Mouse (Mus musculus) intestine, postnatal 0 days (tissue): ENCODE measurements around the gene Adcy5. TPM values are rescaled to one million over a fixed set of nuclear protein-coding genes. Genes with fewer than 3 reads are reported as not detected.

Experiments used
- ATAC-seq: fragments of 200-750 bp; cut with Nextera tagmentation; 2 replicates; pipeline ENCODE4 v1.8.0; 2017; ENCODE audit warnings: mild to moderate bottlenecking, moderate TSS enrichment, moderate library complexity
- H3K27ac ChIP-seq: fragments of 300-500 bp; sonication (generic); 2 replicates; pipeline ENCODE4 v1.5.1; 2014; ENCODE audit warnings: mild to moderate bottlenecking, low read depth, low read length, moderate library complexity
- H3K27me3 ChIP-seq: fragments of 300-500 bp; sonication (generic); replicated peaks from 2 replicates; pipeline ENCODE4 v1.6.1; 2014; ENCODE audit warnings: low read length, mixed read lengths; ENCODE audit not compliant: control insufficient read depth, insufficient read depth
- H3K36me3 ChIP-seq: fragments of 300-500 bp; sonication (generic); 2 replicates; pipeline ENCODE4 v1.6.1; 2014; ENCODE audit warnings: mild to moderate bottlenecking, moderate library complexity; ENCODE audit not compliant: control insufficient read depth, insufficient read depth
- H3K4me1 ChIP-seq: fragments of 300-500 bp; sonication (generic); replicated peaks from 2 replicates; pipeline ENCODE4 v1.6.1; 2014; ENCODE audit warnings: antibody characterized with exemption, low read length, mixed read lengths; ENCODE audit not compliant: control insufficient read depth, insufficient read depth
- H3K4me2 ChIP-seq: fragments of 300-500 bp; sonication (generic); replicated peaks from 2 replicates; pipeline ENCODE4 v1.6.1; 2014; ENCODE audit warnings: low read depth, mild to moderate bottlenecking, moderate library complexity
- H3K4me3 ChIP-seq: fragments of 300-500 bp; sonication (generic); 2 replicates; pipeline ENCODE4 v1.5.1; 2014; ENCODE audit warnings: low read depth, low read length
- H3K9ac ChIP-seq: fragments of 300-500 bp; sonication (generic); 2 replicates; pipeline ENCODE4 v1.6.1; 2014; ENCODE audit warnings: mild to moderate bottlenecking, low read depth, low read length
- H3K9me3 ChIP-seq: fragments of 300-500 bp; sonication (generic); 2 replicates; pipeline ENCODE4 v1.6.1; 2016; ENCODE audit warnings: mixed run types; ENCODE audit not compliant: control insufficient read depth
- CTCF ChIP-seq: sonication (generic); IDR thresholded peaks from 2 replicates; pipeline ENCODE4 v1.5.1; 2016; ENCODE audit warnings: low read depth, mild to moderate bottlenecking, control low read depth, antibody characterized with exemption, moderate library complexity
- WGBS: fragments of 180-500 bp; shearing (Covaris S2); extraction: QIAGEN DNeasy Blood & Tissue Kit; methylation state at CpG from one replicate; pipeline ENCODE4 v1.1.7; 2014; 5-methylcytosine and 5-hydroxymethylcytosine counted together
- polyA plus RNA-seq: library from polyadenylated mRNA; unstranded; fragments of >200 nt; fragmentation: Nextera tagmentation; extraction: Ambion mirVana; gene quantifications from 2 replicates; pipeline ENCODE4 v1.2.1, GENCODE M21; 2015

Adcy5 gene
- polyA plus RNA-seq, 1 experiment from 2014 or later: 1.8 TPM

DNA sequence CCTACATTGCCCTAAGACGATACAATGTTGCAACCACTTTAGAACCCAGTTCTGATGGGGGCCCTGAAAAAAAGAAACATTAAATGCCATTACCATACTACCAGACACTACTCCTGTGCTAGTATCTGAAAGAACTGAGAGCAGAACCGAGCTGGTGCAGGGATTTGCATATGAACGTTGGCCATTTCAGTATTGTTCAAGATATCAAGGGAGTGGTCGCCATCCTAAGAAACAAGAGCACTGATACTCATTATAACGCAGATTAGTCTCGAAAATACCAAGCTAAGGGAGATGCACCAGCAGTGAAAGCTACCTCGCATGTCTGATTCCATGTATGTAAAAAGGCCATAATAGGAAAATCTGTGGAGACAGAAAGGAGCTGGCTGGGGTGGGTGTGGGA, 82.4 kb downstream of the Adcy5 start:
- H3K36me3 ChIP-seq: no peaks in the 10 kb centered on the region
- no peaks in the 10 kb centered on the region for H3K27me3 ChIP-seq
- ATAC-seq: no peak
- H3K9ac ChIP-seq: no peak overlapping the region
- no peak overlapping the region for H3K27ac ChIP-seq
- H3K4me2 ChIP-seq: no peak overlapping the region
- H3K4me1 ChIP-seq: 0 out of 2 replicates have a peak, but pooled peaks cover 2% of the 10 kb centered on the region
- H3K4me3 ChIP-seq: no peak overlapping the region
- TF ChIP-seq CTCF: no peak
- WGBS: 86% methylated on average over 7 of the region's 7 CpGs
- H3K9me3 ChIP-seq: no peaks in the 10 kb centered on the region

DNA sequence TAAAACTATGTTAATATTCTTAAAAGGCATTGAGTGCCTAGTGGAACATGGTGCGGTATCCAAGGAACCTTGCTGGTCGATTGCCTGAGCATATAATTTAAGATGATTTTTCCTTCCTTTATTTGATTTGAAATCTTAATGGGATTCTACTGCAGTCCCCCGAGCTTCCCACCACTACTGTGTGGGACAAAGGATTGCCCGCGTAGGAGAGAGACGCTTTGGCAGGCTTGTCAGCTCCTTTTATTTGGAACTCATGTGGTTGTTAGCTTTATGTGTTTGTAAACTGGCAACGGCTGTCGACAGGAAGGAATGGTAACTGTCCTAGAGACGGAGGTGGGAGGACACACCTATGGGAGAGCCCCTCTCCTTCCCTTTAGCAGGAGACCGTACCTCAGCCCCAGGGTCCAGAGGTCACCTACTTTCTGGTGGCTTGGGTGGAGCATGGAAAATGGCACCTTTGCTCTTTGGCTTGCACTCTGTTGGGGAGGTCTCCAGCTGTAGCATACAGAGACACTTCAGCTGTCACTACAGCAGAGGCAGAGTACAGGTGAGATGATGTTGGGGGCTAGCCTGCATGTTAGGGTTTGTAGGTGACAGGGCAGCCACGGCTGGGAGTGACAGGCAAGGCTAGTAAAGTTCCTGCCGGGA, 84.8 kb downstream of the Adcy5 start:
- no peaks in the 10 kb centered on the region for H3K27me3 ChIP-seq
- no peaks in the 10 kb centered on the region for H3K36me3 ChIP-seq
- H3K27ac ChIP-seq: no peak overlapping the region
- TF ChIP-seq CTCF: no peak
- ATAC-seq: no peak
- H3K9ac ChIP-seq: no peak overlapping the region
- WGBS: 55% methylated on average over 12 of the region's 12 CpGs
- no peaks in the 10 kb centered on the region for H3K4me1 ChIP-seq
- no peaks in the 10 kb centered on the region for H3K9me3 ChIP-seq
- no peak overlapping the region for H3K4me3 ChIP-seq
- H3K4me2 ChIP-seq: no peak overlapping the region

- no peak for TF ChIP-seq CTCF
- WGBS: 80% methylated on average over 4 of the region's 4 CpGs
- no peaks in the 10 kb centered on the region for H3K9me3 ChIP-seq
- ATAC-seq: no peak
- H3K27ac ChIP-seq: no peak overlapping the region
- H3K4me3 ChIP-seq: no peak overlapping the region
- no peak overlapping the region for H3K4me2 ChIP-seq
- H3K9ac ChIP-seq: no peak overlapping the region
- H3K36me3 ChIP-seq: no peaks in the 10 kb centered on the region
- no peaks in the 10 kb centered on the region for H3K4me1 ChIP-seq
- H3K27me3 ChIP-seq: no peaks in the 10 kb centered on the region
These were observed 85.5 kb downstream of the Adcy5 start for GRCm38 (mm10) chr16:35239966-35240730.

- ATAC-seq: no peak
- no peaks in the 10 kb centered on the region for H3K9me3 ChIP-seq
- TF ChIP-seq CTCF: no peak
- H3K9ac ChIP-seq: no peak overlapping the region
- no peak overlapping the region for H3K4me2 ChIP-seq
- no peak overlapping the region for H3K27ac ChIP-seq
- no peaks in the 10 kb centered on the region for H3K4me1 ChIP-seq
- H3K4me3 ChIP-seq: no peak overlapping the region
- H3K27me3 ChIP-seq: no peaks in the 10 kb centered on the region
- no peaks in the 10 kb centered on the region for H3K36me3 ChIP-seq
- WGBS: 59% methylated on average over 3 of the region's 3 CpGs
These were observed 92.7 kb downstream of the Adcy5 start for GRCm38 (mm10) chr16:35247364-35247763.

GRCm38 (mm10) chr16:35248825-35249224, 94.1 kb downstream of the Adcy5 start:
- ATAC-seq: no peak
- TF ChIP-seq CTCF: no peak
- Histone ChIP-seq H3K4me2 (no peak overlapping the region), H3K27me3 (no peaks in the 10 kb centered on the region), H3K9ac (no peak overlapping the region), H3K36me3 (no peaks in the 10 kb centered on the region), H3K9me3 (no peaks in the 10 kb centered on the region), H3K4me1 (no peaks in the 10 kb centered on the region), H3K4me3 (no peak overlapping the region), H3K27ac (no peak overlapping the region)
- WGBS: 44% methylated on average over 9 of the region's 9 CpGs

DNA sequence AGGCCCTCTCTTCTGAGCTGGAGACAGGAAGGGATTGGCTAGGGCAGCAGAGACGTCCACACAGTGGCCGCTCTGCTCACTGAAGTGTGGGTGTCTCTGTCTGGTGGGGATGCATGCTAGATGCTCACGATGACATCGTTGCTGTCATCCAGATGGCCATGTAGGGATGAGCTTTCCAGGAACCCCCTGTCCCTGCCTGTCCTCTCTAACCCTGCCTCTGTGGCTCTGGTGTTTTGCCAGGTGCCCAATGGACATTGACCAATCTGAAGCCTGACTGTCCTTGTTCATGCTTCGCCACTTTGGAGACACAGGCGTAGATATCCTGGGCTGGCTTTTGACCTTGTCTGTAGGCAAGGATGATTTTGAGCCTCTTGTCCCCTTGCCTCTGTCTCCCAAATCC, 95.1 kb downstream of the Adcy5 start:
- no peak overlapping the region for H3K4me2 ChIP-seq
- no peak overlapping the region for H3K9ac ChIP-seq
- H3K36me3 ChIP-seq: no peaks in the 10 kb centered on the region
- no peak overlapping the region for H3K27ac ChIP-seq
- no peak overlapping the region for H3K4me3 ChIP-seq
- H3K27me3 ChIP-seq: no peaks in the 10 kb centered on the region
- ATAC-seq: no peak
- H3K4me1 ChIP-seq: no peaks in the 10 kb centered on the region
- H3K9me3 ChIP-seq: no peaks in the 10 kb centered on the region
- TF ChIP-seq CTCF: no peak
- 89% methylated on average over 6 of the region's 6 CpGs for WGBS
